Mouse (Mus musculus) adrenal gland, postnatal 10 days (tissue): ENCODE data around the gene Abhd4. TPM values are rescaled to one million over a fixed set of nuclear protein-coding genes. Genes with fewer than 3 reads are reported as not detected.

Source experiments
- DNase-seq: peaks from one replicate; pipeline ENCODE4 v3.0.0; 2021; ENCODE audit warnings: mixed read lengths
- total RNA-seq, 2 experiments: library from RNA; stranded (reverse); gene quantifications; 2 replicates each; pipeline ENCODE4 v1.2.3; 2021

Gene Abhd4
- total RNA-seq, 2 experiments from 2014 or later: 206 to 229 TPM

DNA sequence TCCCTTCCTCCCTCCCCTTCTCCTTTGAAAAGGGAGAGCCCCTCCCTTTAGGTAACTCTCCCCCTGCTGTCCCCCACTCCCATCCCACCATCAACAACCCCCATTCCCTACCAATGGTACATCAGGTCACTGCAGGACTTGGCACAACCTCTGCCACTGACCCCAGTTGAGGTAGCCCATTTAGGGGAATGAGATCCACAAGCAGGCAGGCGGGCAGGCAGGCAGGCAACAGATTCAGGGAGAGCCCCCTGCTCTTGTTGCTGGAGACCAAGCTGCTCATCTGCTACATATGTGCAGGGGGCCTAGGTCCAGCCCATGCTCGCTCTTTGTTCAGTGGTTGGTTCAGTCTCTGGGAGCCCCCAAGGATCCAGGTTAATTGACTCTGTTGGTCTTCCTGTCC, 22.5 kb downstream of the Abhd4 start:
- no peak for DNase-seq

DNA sequence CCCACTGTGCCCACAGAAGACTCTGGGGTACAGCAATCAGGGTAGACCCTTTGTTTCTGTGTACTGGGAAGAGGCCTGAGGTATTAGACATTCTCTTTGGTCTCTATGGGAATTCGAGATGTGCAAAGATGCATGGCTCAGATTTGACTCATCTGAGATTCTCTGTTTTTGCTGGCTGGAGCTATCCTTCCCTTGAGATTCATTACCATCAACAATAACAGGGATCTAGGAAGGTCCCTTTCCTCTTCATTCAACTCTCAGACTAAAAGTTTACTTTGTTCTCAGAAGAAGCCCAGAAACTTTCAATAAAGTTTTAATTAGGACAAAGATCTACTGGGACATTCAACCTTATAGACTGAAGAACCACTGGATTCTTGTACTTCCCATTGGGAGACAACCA, 30.9 kb downstream of the Abhd4 start, which contains the start of gene Olfr49:
Gene Olfr49 (minus strand): TSS at position 101 of the 400 bp plus-strand sequence.
- no peak for DNase-seq

DNA sequence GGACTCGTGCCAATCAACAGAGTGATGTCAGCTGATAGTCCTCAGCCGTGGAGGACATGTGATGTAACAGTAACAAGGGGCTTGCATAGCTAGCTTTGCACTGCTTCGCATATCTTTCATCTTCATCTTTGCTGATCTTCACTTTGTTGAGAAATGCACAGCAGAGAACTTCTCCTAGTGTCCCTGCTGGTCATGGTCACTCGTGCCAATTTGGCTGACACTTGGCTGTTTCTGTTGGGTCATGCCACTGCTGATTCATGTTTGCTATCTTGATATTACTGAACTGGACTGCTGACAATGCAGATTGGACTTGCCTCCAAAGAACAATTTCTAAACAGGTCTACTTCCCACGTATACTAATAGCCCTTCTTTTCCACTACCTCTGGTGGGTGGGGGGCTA, 46.1 kb downstream of the Abhd4 start:
- peak; percentile 72 for DNase-seq

DNA sequence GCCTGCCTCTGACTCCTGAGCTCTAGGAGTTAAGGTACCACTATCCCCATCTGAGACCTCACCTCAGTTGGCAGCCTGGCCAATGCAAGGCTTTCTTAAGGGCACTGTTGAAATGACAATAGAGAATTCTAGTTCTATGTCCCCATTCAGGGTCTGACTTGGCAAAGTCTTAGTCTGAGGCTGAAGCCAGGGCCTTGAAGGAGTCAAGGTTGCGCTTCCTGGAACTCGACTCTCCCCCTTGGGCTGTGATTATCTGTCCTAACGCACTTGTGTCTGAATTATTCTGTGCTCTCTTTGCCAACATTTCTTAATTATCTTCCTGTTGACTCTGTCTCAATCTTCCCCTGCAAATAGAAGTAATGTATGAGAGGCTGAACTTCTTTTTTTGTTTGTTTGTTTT, 46.7 kb downstream of the Abhd4 start:
- DNase-seq: peak; percentile 46

DNA sequence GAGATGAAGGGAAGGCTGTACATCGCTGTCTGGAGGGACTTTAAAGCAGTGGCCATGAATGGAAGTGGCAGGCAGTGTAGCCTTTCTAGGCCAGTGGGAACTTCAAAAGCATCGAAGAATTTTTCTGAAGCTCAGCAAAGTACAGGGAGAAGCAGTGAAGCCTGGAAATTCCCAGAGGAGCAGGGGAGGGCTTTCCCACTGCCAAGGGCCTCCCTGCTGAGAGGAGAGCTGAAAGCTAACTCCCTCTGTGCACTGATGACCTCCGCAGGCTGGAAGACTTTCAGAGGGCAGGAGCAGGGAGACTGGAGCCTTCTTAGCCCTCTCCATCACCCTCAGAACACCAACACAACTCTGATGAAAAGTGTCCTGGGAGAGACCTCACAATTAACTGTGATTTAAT, 57.8 kb downstream of the Abhd4 start:
- DNase-seq: peak; percentile 40

Other genes starting within 250 kb of the Abhd4 start
- gene Dad1, start 84 bp upstream of the Abhd4 start, total RNA-seq: 100 to 1,000 TPM; 171 to 191 TPM
- not detected for gene Olfr49, start 30.8 kb downstream of the Abhd4 start, total RNA-seq
- 100 to 1,000 TPM; 114 to 138 TPM for gene Oxa1l, start 106.6 kb downstream of the Abhd4 start, total RNA-seq
- 1 to 10 TPM; 6.2 to 7.9 TPM for gene Slc7a7, start 163.6 kb downstream of the Abhd4 start, total RNA-seq
- gene Mrpl52, start 172.7 kb downstream of the Abhd4 start, total RNA-seq: 100 to 1,000 TPM; 204 to 212 TPM
- 100 to 1,000 TPM; 127 to 128 TPM for gene Mmp14, start 177.4 kb downstream of the Abhd4 start, total RNA-seq
- gene Lrp10, start 209.9 kb downstream of the Abhd4 start, total RNA-seq: 10 to 100 TPM; 71.9 to 89.4 TPM
- gene Rem2, start 221.9 kb downstream of the Abhd4 start, total RNA-seq: under 1 TPM; 0.39 to 0.87 TPM